Mouse (Mus musculus): ENCODE measurements at regions not wholly inside any gene's neighbourhood (a gene's known extent, or its start where the extent isn't known, plus 50 kb on each side); places are given as distances from the start of the nearest gene placed in this dataset.

GRCm38 (mm10) chr4:125941266-125941665 is 83.1 kb upstream of the Csf3r start:
- DNase-seq, result no peak

- peak; percentile 69 to 82 for DNase-seq
Observed at GRCm38 (mm10) chr4:125941916-125942315, 82.4 kb upstream of the Csf3r start.

- no peak for DNase-seq
Observed at GRCm38 (mm10) chr4:125945062-125945461, 79.3 kb upstream of the Csf3r start.

GRCm38 (mm10) chr4:125959426-125959825 is 64.9 kb upstream of the Csf3r start:
- DNase-seq, result no peak

GRCm38 (mm10) chr4:125960704-125961279 is 63.6 kb upstream of the Csf3r start:
- DNase-seq, result no peak

- DNase-seq, result peak; percentile 94 to 97
Observed at GRCm38 (mm10) chr4:125962677-125963076, 61.7 kb upstream of the Csf3r start.
